Mouse (Mus musculus) megakaryocyte-erythroid progenitor cell, adult 5-6 weeks (primary cell): Measurements from ENCODE around the gene Pip5kl1. TPM values are rescaled to one million over a fixed set of nuclear protein-coding genes. Genes with fewer than 3 reads are reported as not detected.

Source experiments
- ATAC-seq: replicated peaks from 2 replicates; pipeline ENCODE4 v1.8.0; 2016; ENCODE audit warnings: mild to moderate bottlenecking, inconsistent platforms; ENCODE audit not compliant: severe bottlenecking, poor library complexity, low FRiP score, low TSS enrichment
- total RNA-seq, 2 experiments: library from RNA; stranded (forward) in 1 of 2; stranded (reverse) in 1 of 2; fragments of 200-1000, 215-1000 nt in 1 of 2; fragments of >200 nt in 1 of 2; fragmentation: Nextera tagmentation in 1 of 2; gene quantifications; 2 replicates each; pipeline ENCODE4 v1.2.3; 2014 to 2017

Pip5kl1 gene
- total RNA-seq, 2 experiments from 2014 or later, result 0.23 TPM; not detected in 1

GRCm38 (mm10) chr2:32546951-32547350, 27.6 kb upstream of the Pip5kl1 start:
- ATAC-seq, result no peak

GRCm38 (mm10) chr2:32547380-32547779, 27.2 kb upstream of the Pip5kl1 start:
- ATAC-seq, result no peak

- ATAC-seq, result no peak
These were observed 26.4 kb upstream of the Pip5kl1 start for GRCm38 (mm10) chr2:32547964-32548739.

- ATAC-seq, result no peak
These were observed 25.4 kb upstream of the Pip5kl1 start for GRCm38 (mm10) chr2:32549171-32549570.

- no peak for ATAC-seq
These were observed 24.8 kb upstream of the Pip5kl1 start for GRCm38 (mm10) chr2:32549764-32550163.

- no peak for ATAC-seq
These were observed 23.4 kb upstream of the Pip5kl1 start for GRCm38 (mm10) chr2:32551236-32551635.

- no peak for ATAC-seq
These were observed 20.9 kb upstream of the Pip5kl1 start for GRCm38 (mm10) chr2:32553592-32554148.

- no peak for ATAC-seq
These were observed 19.1 kb upstream of the Pip5kl1 start for GRCm38 (mm10) chr2:32555484-32555883.

- 0 out of 2 replicates have a peak, but pooled peaks have one; percentile 32 for ATAC-seq
These were observed 18.6 kb upstream of the Pip5kl1 start for GRCm38 (mm10) chr2:32556019-32556418.

- no peak for ATAC-seq
These were observed 15.0 kb upstream of the Pip5kl1 start for GRCm38 (mm10) chr2:32559570-32559969.

- 0 out of 2 replicates have a peak, but pooled peaks have one; percentile 23 for ATAC-seq
These were observed 8.0 kb upstream of the Pip5kl1 start for GRCm38 (mm10) chr2:32566536-32567063.

GRCm38 (mm10) chr2:32568149-32568548, 6.4 kb upstream of the Pip5kl1 start:
- ATAC-seq, result no peak

- no peak for ATAC-seq
These were observed 5.7 kb upstream of the Pip5kl1 start for GRCm38 (mm10) chr2:32568941-32569340.

GRCm38 (mm10) chr2:32570698-32571494, 3.7 kb upstream of the Pip5kl1 start, which contains the start of gene Dpm2:
Dpm2 (plus strand) TSS chr2:32570858.
- ATAC-seq, result peak; percentile 72

- ATAC-seq, result no peak
These were observed 2.4 kb upstream of the Pip5kl1 start for GRCm38 (mm10) chr2:32572196-32572595.

- peak; percentile 20; the same call in 1 of the 2 replicates for ATAC-seq
These were observed 446 bp downstream of the Pip5kl1 start for GRCm38 (mm10) chr2:32574901-32575585.

- peak; percentile 59 for ATAC-seq
These were observed 1.1 kb downstream of the Pip5kl1 start, which contains the start of gene 9430097D07Rik for GRCm38 (mm10) chr2:32575586-32576160. 9430097D07Rik (minus strand) TSS chr2:32575684.

- ATAC-seq, result no peak
These were observed 1.9 kb downstream of the Pip5kl1 start for GRCm38 (mm10) chr2:32576532-32576931.
